Mouse (Mus musculus) small intestine, adult 2 months (tissue): ENCODE measurements at regions not wholly inside any gene's neighbourhood (a gene's known extent, or its start where the extent isn't known, plus 50 kb on each side); places are given as distances from the start of the nearest gene placed in this dataset.

Experiments used
- CTCF ChIP-seq: fragments of 200-500 bp; IDR thresholded peaks from 2 replicates; pipeline ENCODE4 v1.5.1; 2012; ENCODE audit warnings: low read depth, mild to moderate bottlenecking, control low read depth, inconsistent platforms, low read length, moderate library complexity, mixed read lengths; ENCODE audit not compliant: insufficient replicate concordance, insufficient read length; ENCODE audit errors: extremely low read depth
- POLR2A ChIP-seq: fragments of 200-500 bp; IDR thresholded peaks from 2 replicates; pipeline ENCODE4 v1.6.1; 2012; ENCODE audit warnings: low read depth, mild to moderate bottlenecking, control low read depth, inconsistent platforms, low read length, moderate library complexity

DNA sequence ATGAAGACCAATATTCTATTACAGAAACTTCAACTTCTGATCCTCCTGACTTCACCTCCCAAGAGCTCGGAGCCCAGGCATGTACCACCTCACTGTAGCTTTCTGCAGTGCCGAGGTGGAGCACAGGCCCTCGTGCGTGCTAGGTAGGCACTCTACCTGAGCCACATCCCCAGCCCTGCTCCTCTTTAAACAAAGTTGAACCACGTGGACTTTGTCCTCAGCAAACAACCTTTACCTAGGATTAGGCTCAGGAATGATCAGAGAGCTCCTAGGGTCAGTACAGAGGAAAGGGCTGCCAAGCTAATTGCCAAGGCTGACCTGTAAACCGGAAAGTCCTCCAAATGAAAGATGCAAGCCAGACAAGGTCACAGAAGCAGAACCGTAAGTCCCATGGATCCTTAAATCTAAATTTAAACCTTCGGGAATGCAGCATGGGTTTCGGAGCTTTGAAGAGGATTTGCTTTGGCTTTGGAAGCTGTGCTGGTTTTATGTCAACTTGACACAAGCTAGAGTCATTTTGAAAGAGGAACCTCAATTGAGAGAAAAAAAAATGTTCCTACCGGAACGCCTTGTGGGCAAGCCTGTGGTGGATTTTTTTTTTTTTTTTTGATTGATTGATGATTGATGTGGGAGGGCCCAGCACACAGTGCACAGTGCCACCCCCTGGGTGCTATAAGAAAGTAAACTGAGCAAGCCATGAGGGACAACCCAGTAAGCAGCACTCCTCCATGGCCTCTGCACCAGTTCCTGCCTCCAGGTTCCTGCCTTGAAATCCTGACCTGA is 69.5 kb upstream of the Rybp start:
- TF ChIP-seq CTCF (no peak), POLR2A (no peak)
